Mouse (Mus musculus): ENCODE data around the gene Rbm5. TPM values are rescaled to one million over a fixed set of nuclear protein-coding genes. Genes with fewer than 3 reads are reported as not detected.
A peak's percentile ranks its signal among the peaks of the same experiment; 100 is the strongest.

Rbm5 gene
- 153 and 154 TPM in 2 replicates for polyA plus RNA-seq (2015; fragmentation: Nextera tagmentation; extraction: Ambion mirVana)

- no peaks in the 10 kb centered on the region for H3K9me3 ChIP-seq
- peak within 1 kb of the TSS; percentile 60 for H3K4me2 ChIP-seq (replicated peaks)
- WGBS: under 1% methylated on average over 60 of the region's 60 CpGs
- peak within 1 kb of the TSS; percentile 88 for H3K27ac ChIP-seq
- peak within 1 kb of the TSS; percentile 90 for H3K4me3 ChIP-seq (replicated peaks)
- H3K36me3 ChIP-seq: peaks cover 22% of the 10 kb centered on the region
- 0 out of 2 replicates have a peak, but pooled peaks cover 6% of the 10 kb centered on the region for H3K4me1 ChIP-seq (replicated peaks)
- H3K9ac ChIP-seq: peak within 1 kb of the TSS; percentile 98
- no peaks in the 10 kb centered on the region for H3K27me3 ChIP-seq (replicated peaks)
- peak; percentile 100 for ATAC-seq
Measured at GRCm38 (mm10) chr9:107770374-107771290, at the start of gene Rbm5. Gene Rbm5 (minus strand): TSS chr9:107770996.

- Histone ChIP-seq H3K4me3 (replicated peaks) (no peak overlapping the region), H3K9ac (no peak overlapping the region), H3K36me3 (peaks cover 14% of the 10 kb centered on the region), H3K9me3 (no peaks in the 10 kb centered on the region), H3K4me1 (replicated peaks) (no peaks in the 10 kb centered on the region), H3K4me2 (replicated peaks) (no peak overlapping the region), H3K27ac (no peak overlapping the region), H3K27me3 (replicated peaks) (no peaks in the 10 kb centered on the region)
- no peak for ATAC-seq
- WGBS: 87% methylated on average over 1 of the region's 1 CpGs
Measured at GRCm38 (mm10) chr9:107812132-107812531, 41.3 kb upstream of the Rbm5 start.

- Histone ChIP-seq H3K36me3 (peaks cover 10% of the 10 kb centered on the region), H3K4me1 (replicated peaks) (no peaks in the 10 kb centered on the region), H3K4me3 (replicated peaks) (no peak overlapping the region), H3K27ac (no peak overlapping the region), H3K4me2 (replicated peaks) (no peak overlapping the region), H3K9me3 (no peaks in the 10 kb centered on the region), H3K9ac (no peak overlapping the region), H3K27me3 (replicated peaks) (no peaks in the 10 kb centered on the region)
- no peak for ATAC-seq
- WGBS: 94% methylated on average over 2 of the region's 2 CpGs
Measured at GRCm38 (mm10) chr9:107810985-107811384, 40.2 kb upstream of the Rbm5 start.

- H3K4me3 ChIP-seq (replicated peaks): no peak overlapping the region
- no peak for ATAC-seq
- H3K9ac ChIP-seq: no peak overlapping the region
- H3K9me3 ChIP-seq: no peaks in the 10 kb centered on the region
- no peak overlapping the region for H3K4me2 ChIP-seq (replicated peaks)
- H3K27ac ChIP-seq: no peak overlapping the region
- no peaks in the 10 kb centered on the region for H3K27me3 ChIP-seq (replicated peaks)
- WGBS: 85% methylated on average over 6 of the region's 6 CpGs
- peaks cover 24% of the 10 kb centered on the region for H3K36me3 ChIP-seq
- no peaks in the 10 kb centered on the region for H3K4me1 ChIP-seq (replicated peaks)
Measured at GRCm38 (mm10) chr9:107791714-107792113, 20.9 kb upstream of the Rbm5 start.

- H3K9me3 ChIP-seq: no peaks in the 10 kb centered on the region
- no peak overlapping the region for H3K9ac ChIP-seq
- no peaks in the 10 kb centered on the region for H3K27me3 ChIP-seq (replicated peaks)
- H3K4me1 ChIP-seq (replicated peaks): no peaks in the 10 kb centered on the region
- no peak overlapping the region for H3K27ac ChIP-seq
- peaks cover 27% of the 10 kb centered on the region for H3K36me3 ChIP-seq
- no peak overlapping the region for H3K4me3 ChIP-seq (replicated peaks)
- no peak overlapping the region for H3K4me2 ChIP-seq (replicated peaks)
- no peak for ATAC-seq
- 92% methylated on average over 11 of the region's 11 CpGs for WGBS
Measured at GRCm38 (mm10) chr9:107782536-107783203, 11.9 kb upstream of the Rbm5 start.

GRCm38 (mm10) chr9:107776809-107777208, 6.0 kb upstream of the Rbm5 start:
- ATAC-seq: no peak
- no peaks in the 10 kb centered on the region for H3K27me3 ChIP-seq (replicated peaks)
- no peak overlapping the region for H3K4me2 ChIP-seq (replicated peaks)
- H3K36me3 ChIP-seq: peaks cover 22% of the 10 kb centered on the region; the same call in 1 of the 2 replicates
- H3K9ac ChIP-seq: no peak overlapping the region
- H3K4me3 ChIP-seq (replicated peaks): no peak overlapping the region
- no peaks in the 10 kb centered on the region for H3K9me3 ChIP-seq
- H3K27ac ChIP-seq: no peak overlapping the region
- no peaks in the 10 kb centered on the region for H3K4me1 ChIP-seq (replicated peaks)

GRCm38 (mm10) chr9:107774411-107774810, 3.6 kb upstream of the Rbm5 start:
- peaks cover 14% of the 10 kb centered on the region; the same call in 1 of the 2 replicates for H3K36me3 ChIP-seq
- H3K4me3 ChIP-seq (replicated peaks): no peak overlapping the region
- H3K4me1 ChIP-seq (replicated peaks): 0 out of 2 replicates have a peak, but pooled peaks cover 3% of the 10 kb centered on the region
- H3K9ac ChIP-seq: no peak overlapping the region
- no peaks in the 10 kb centered on the region for H3K27me3 ChIP-seq (replicated peaks)
- no peaks in the 10 kb centered on the region for H3K9me3 ChIP-seq
- H3K4me2 ChIP-seq (replicated peaks): no peak overlapping the region
- no peak overlapping the region for H3K27ac ChIP-seq
- 92% methylated on average over 3 of the region's 3 CpGs for WGBS
- no peak for ATAC-seq

- no peak for ATAC-seq
- WGBS: 62% methylated on average over 2 of the region's 2 CpGs
- Histone ChIP-seq H3K27ac (peak overlapping the region; percentile 78; the same call in 1 of the 2 replicates), H3K27me3 (replicated peaks) (no peaks in the 10 kb centered on the region), H3K9me3 (no peaks in the 10 kb centered on the region), H3K9ac (no peak overlapping the region), H3K4me1 (replicated peaks) (0 out of 2 replicates have a peak, but pooled peaks cover 6% of the 10 kb centered on the region), H3K4me2 (replicated peaks) (0 out of 2 replicates have a peak overlapping the region, but pooled peaks have one; percentile 57), H3K36me3 (peaks cover 24% of the 10 kb centered on the region), H3K4me3 (replicated peaks) (no peak overlapping the region)
Measured at GRCm38 (mm10) chr9:107771782-107772181, 986 bp upstream of the Rbm5 start.

- Histone ChIP-seq H3K36me3 (peaks cover 27% of the 10 kb centered on the region), H3K27ac (peak overlapping the region; percentile 88), H3K4me3 (replicated peaks) (peak overlapping the region; percentile 90), H3K9me3 (no peaks in the 10 kb centered on the region), H3K9ac (peak overlapping the region; percentile 98), H3K4me2 (replicated peaks) (peak overlapping the region; percentile 60), H3K4me1 (replicated peaks) (0 out of 2 replicates have a peak, but pooled peaks cover 6% of the 10 kb centered on the region), H3K27me3 (replicated peaks) (no peaks in the 10 kb centered on the region)
- WGBS: 2% methylated on average over 9 of the region's 9 CpGs
- no peak for ATAC-seq
Measured at GRCm38 (mm10) chr9:107770037-107770373, 791 bp downstream of the Rbm5 start.

- 17% methylated on average over 4 of the region's 4 CpGs for WGBS
- peaks cover 29% of the 10 kb centered on the region for H3K36me3 ChIP-seq
Measured at GRCm38 (mm10) chr9:107769445-107770000, 1.3 kb downstream of the Rbm5 start.

GRCm38 (mm10) chr9:107768851-107769250, 1.9 kb downstream of the Rbm5 start:
- no peaks in the 10 kb centered on the region for H3K27me3 ChIP-seq (replicated peaks)
- WGBS: 72% methylated on average over 5 of the region's 5 CpGs
- no peak overlapping the region for H3K9ac ChIP-seq
- H3K27ac ChIP-seq: no peak overlapping the region
- no peak for ATAC-seq
- no peaks in the 10 kb centered on the region for H3K9me3 ChIP-seq
- H3K4me3 ChIP-seq (replicated peaks): no peak overlapping the region
- peak overlapping the region; percentile 60 for H3K4me2 ChIP-seq (replicated peaks)
- H3K36me3 ChIP-seq: peaks cover 27% of the 10 kb centered on the region
- H3K4me1 ChIP-seq (replicated peaks): 0 out of 2 replicates have a peak, but pooled peaks cover 6% of the 10 kb centered on the region

More at GRCm38 (mm10) chr9:107769445-107770000, 1.3 kb downstream of the Rbm5 start:
- Histone ChIP-seq H3K9me3 (no peaks in the 10 kb centered on the region), H3K27ac (no peak overlapping the region), H3K27me3 (replicated peaks) (no peaks in the 10 kb centered on the region), H3K4me2 (replicated peaks) (peak overlapping the region; percentile 60), H3K9ac (peak overlapping the region; percentile 98), H3K4me3 (replicated peaks) (peak overlapping the region; percentile 90), H3K4me1 (replicated peaks) (0 out of 2 replicates have a peak, but pooled peaks cover 6% of the 10 kb centered on the region)
- no peak for ATAC-seq

GRCm38 (mm10) chr9:107759593-107759992, 11.2 kb downstream of the Rbm5 start:
- no peak for ATAC-seq
- 92% methylated on average over 6 of the region's 6 CpGs for WGBS
- Histone ChIP-seq H3K36me3 (peaks cover 36% of the 10 kb centered on the region), H3K9ac (no peak overlapping the region), H3K9me3 (no peaks in the 10 kb centered on the region), H3K4me1 (replicated peaks) (no peaks in the 10 kb centered on the region), H3K4me3 (replicated peaks) (no peak overlapping the region), H3K27me3 (replicated peaks) (no peaks in the 10 kb centered on the region), H3K4me2 (replicated peaks) (no peak overlapping the region), H3K27ac (no peak overlapping the region)
